Mouse (Mus musculus) naive thymus-derived CD4-positive, alpha-beta T cell, adult 2 months (primary cell): ENCODE data around the gene Csn1s2b.
"Not testable (repeated sequence)": the region's sequence is repeated elsewhere in the genome, so short reads cannot be mapped to it uniquely, and the experiment has no call there.

ENCODE experiments used
- DNase-seq: peaks from one replicate; pipeline ENCODE4 v3.0.0-alpha.2; 2011; ENCODE audit warnings: low read depth

Csn1s2b gene

GRCm38 (mm10) chr5:87807782-87808181 is at the start of gene Csn1s2b:
Gene Csn1s2b (plus strand): TSS chr5:87808082.
- no peak for DNase-seq

- DNase-seq = no peak
These were observed 43.3 kb upstream of the Csn1s2b start for GRCm38 (mm10) chr5:87764546-87764945.

GRCm38 (mm10) chr5:87772151-87772550 is 35.7 kb upstream of the Csn1s2b start:
- DNase-seq = not testable (repeated sequence)

GRCm38 (mm10) chr5:87774267-87774666 is 33.6 kb upstream of the Csn1s2b start, which contains the start of gene Csn1s2a:
Gene Csn1s2a (plus strand): TSS chr5:87774567.
- no peak for DNase-seq

GRCm38 (mm10) chr5:87782731-87783130 is 25.2 kb upstream of the Csn1s2b start:
- DNase-seq = no peak

- DNase-seq = no peak
These were observed 1.4 kb downstream of the Csn1s2b start for GRCm38 (mm10) chr5:87809253-87809652.

GRCm38 (mm10) chr5:87825386-87825785 is 17.5 kb downstream of the Csn1s2b start, which contains the start of gene Prr27:
Gene Prr27 (plus strand): TSS chr5:87825686.
- no peak for DNase-seq

- no peak for DNase-seq
These were observed 47.3 kb downstream of the Csn1s2b start for GRCm38 (mm10) chr5:87855136-87855716.

- no peak for DNase-seq
These were observed 62.2 kb downstream of the Csn1s2b start for GRCm38 (mm10) chr5:87870084-87870483.

GRCm38 (mm10) chr5:87871423-87871822 is 63.5 kb downstream of the Csn1s2b start:
- no peak for DNase-seq
